Mouse (Mus musculus): ENCODE results near the gene Xrn1.

GRCm38 (mm10) chr9:96094341-96094740 lies 139.8 kb downstream of the Xrn1 start:
- TF ChIP-seq E2F4 (IDR thresholded peaks at IDR 0.05; ENCODE audit: insufficient replicate concordance, low read depth, low read length) (no peak), ZNF384 (IDR thresholded peaks at IDR 0.05; ENCODE audit: low read depth, low read length) (no peak), MAX (IDR thresholded peaks at IDR 0.05; ENCODE audit: low read length) (no peak), CTCF (conservative IDR thresholded peaks at IDR 0.05 in 1 of 2, IDR thresholded peaks at IDR 0.05 in 1 of 2; ENCODE audit: low read depth in 2 of 2, low read length in 2 of 2) (no peak), CHD2 (IDR thresholded peaks at IDR 0.05; ENCODE audit: low read length) (no peak), MXI1 (IDR thresholded peaks at IDR 0.05; ENCODE audit: low read depth, low read length) (no peak), ELF1 (IDR thresholded peaks at IDR 0.05; ENCODE audit: low read depth, low read length) (no peak)
